Mouse (Mus musculus) right cerebral cortex, postnatal 14 days (tissue): Measurements from ENCODE around the gene Zbtb44.
A peak's percentile ranks its signal among the peaks of the same experiment; 100 is the strongest.

ENCODE experiments used
- DNase-seq: peaks from one replicate; pipeline ENCODE4 v3.0.0; 2022

Gene Zbtb44

DNA sequence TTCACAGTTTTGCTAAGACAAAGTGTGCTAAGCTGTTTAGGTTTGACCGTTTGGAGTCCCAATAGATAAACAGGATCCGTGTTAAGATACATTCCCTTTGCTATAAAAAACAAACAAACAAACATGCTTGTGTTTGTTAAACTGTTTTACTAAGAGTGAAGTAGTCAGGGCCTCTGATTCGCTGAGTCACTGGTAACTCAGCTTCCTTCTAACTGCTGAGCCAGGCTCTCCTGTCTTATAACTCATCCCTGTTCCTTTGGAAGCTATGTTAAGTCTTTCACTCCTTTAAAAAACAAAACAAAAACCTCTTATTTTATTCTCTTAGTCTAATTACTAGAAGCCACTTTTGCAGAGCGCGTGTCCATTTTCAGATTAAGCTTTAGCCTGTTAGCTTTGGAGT is 41.8 kb downstream of the Zbtb44 start:
- no peak for DNase-seq

DNA sequence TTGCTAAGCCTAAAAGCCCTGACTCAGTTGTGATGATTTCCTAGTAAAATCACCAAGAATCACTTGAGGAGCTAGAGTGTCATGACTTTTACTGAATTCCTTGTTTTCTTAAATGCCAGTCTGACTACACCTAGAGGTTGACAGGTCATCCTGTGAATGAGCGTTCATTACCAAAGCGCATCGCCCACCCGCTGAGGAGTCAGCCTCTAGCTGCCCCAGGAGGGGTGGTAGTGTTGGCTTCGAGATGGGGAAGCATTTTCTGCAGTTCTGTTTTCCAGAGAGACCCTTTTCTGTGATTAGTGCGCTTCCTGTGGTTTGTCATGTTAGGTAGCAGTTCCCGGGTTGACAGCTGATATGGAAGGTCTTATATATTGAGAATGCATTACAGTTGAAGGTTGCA is 43.4 kb downstream of the Zbtb44 start:
- DNase-seq: no peak

DNA sequence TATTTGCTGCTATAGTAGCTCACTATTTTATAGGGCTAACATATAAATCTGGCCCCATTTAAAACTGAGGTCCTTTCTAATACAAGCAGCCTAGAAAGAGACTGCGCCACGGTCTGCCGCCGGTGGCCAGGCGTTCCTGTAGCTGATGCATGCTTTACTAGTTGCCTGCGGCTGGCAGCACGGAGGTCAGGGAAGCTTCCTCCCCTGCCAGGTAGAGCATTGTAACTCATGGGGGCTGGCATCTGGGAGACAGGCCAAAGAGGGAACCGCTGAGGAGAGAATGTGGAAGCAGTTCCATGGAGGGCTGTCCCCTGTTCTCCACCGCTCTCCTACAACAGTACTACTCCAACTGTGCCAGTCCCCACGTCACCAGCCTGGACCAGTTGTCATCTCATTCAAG is 44.4 kb downstream of the Zbtb44 start:
- DNase-seq: no peak

DNA sequence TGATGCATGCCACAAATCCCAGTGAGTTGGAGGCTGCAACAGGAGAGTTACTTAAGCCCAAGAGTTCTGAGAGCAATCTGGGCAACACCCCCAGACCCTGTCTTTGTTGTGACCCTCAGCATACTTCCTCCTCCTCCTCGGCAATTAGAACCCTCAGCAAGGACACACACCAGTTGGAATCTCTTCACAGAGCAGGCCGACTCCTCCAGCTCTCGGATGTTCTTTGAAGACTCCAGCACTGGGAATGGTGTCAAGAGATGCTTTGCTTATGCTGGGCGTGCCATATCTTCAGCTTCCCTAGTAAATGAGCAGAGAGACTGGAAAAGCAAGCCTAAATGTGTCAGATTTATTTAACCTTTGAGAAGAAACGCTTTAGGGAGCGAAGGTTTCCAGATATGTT is 50.3 kb downstream of the Zbtb44 start:
- DNase-seq: no peak

DNA sequence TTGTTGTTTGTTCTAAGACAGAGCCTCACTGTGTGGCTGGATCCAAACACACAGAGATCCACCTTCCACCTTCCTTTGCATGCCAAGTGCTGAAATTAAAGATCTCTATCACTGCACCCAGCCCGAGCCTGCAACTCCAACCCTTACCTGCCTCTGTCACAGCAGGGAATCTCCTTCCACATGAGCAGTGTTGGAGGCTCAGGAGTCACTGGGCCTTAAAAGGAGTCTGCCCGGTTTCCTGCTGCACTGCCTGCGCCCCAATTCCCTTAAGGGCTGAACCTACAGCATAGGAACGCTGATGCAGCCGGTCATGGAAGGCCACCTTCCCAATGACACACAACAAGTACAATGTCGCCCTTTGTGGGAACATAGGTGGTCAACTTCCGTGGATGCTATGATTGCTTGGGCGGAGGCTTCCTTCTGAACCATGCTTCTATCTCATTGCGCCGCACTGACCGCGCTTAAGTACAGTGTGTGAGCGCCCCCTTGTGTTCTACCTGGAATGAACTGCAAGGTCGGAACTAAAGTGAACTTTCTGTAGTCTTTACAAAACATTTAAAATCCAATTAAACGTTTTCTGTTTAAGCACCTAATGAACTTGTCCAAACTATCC is 51.7 kb downstream of the Zbtb44 start:
- peak; percentile 83 for DNase-seq

DNA sequence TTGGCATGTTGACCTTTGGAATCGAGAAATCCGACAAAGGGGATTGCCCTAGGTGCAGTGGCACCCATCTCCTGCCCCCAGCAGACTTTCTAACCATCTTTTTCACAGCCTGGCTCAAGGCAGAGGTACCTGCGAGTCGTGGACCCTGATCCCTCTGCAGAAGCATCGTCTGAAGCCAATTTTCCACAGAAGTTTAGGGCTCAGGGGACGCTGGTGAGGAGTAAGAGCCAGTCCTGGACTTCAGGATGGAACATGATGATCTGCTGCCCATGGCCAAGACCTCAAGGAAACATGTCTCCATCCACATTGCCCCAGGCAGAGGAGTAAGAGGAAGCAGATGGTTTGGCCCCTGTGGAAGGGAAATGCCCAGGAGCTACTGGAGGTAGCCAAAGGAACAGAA is 52.3 kb downstream of the Zbtb44 start:
- DNase-seq: no peak

DNA sequence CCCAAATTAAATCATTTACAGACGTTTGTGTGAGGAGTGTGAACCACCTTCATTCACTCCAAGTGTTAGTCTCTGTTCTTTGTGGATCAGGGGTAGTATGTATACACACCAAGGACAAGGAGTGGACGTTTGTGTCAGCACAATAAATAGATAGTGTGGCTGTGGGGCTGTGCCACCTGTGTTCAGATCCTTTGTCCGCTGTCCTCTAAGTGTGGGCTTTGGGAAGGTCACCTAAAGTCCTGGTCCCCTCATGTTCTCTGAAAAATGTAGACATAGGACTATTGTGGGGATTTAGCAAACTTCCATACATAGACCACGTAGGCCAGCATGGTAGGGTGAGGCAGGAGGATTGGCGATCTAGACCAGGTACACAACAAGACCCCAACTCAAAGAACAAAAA is 55.1 kb downstream of the Zbtb44 start:
- no peak for DNase-seq

DNA sequence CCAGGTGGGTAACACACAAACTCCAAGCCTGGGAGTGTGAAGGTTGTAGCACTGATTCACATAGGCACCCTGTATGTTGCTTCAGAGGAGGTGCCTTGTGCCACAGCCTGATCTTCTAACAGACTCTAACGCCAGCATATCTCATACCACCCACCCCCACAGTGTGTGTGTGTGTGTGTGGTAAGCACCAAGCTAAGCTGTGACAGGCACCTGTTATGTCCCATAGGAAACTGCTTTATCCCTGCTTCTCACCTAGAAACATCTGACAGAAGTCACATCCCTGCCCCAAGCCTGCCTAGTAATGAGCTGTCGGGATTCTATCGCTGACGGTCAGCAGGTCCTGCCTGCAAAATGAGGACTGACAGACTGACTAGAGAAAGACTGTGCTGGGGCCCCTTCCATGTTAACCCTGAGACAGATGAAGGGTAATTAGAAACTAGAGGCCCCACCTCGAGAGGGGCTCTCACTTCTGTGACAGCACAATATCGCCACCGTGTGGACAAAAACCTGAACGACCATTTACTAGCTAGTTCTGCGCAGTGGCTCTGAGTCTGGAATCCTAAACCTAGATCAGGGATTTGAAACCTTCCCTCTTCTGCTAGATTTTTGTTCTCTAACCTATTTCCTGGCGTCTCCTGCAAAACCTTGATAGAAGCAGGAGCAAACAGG is 55.8 kb downstream of the Zbtb44 start:
- peak; percentile 83 for DNase-seq

DNA sequence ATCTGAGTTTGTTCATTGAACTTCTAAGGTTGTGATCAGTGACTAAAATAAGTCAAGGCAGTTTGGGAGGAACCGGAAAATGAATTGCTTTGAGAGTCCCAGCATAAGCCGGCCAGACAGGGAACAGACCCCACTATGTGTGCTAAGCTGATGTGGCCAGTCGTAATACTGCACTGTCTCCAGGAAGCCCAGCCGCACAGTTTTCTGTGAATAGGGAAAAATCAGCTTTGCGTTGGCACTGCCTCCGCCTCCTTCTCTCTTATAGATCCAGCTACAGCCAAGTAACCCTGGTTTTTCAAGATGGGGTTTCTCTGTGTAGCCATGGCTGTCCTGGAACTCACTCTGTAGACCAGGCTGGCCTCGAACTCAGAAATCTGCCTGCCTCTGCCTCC is 56.3 kb downstream of the Zbtb44 start:
- no peak for DNase-seq

DNA sequence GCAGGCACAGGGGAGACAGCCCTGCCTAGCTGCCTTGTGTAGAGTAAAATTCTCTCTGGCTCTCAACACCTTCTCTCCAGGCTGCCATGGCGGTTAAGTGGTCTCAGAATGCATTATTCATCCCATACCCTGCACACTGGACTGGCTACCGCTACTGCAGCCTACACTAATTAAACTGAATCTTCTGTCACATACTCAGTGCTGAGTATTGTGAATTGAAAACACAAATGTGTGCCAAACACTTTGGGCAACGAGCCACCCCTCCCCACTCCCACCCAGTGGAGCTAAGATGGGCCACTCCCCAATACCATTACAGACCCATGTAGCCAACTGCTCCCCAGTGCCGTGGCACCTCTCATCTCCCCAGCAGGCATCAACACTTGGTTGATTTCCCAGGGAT is 57.0 kb downstream of the Zbtb44 start:
- no peak for DNase-seq

DNA sequence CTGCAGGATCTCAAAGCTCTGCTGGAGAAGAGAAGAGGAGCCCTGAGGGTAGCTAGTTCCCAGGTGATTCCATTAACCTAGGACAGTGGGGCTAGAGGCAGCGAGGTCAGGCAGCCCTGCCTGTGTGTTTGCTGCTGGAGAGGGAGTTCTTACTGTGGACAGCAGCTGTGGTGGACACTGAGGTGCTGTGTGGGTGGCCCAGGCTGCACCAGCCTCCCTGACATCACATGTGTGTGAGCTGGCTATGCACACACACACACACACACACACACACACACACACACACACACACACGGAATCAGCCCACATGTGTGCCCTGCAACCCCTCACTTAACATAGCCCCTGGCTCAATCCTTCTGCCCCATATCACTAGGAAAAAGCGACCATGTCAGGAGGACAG is 57.7 kb downstream of the Zbtb44 start:
- no peak for DNase-seq

DNA sequence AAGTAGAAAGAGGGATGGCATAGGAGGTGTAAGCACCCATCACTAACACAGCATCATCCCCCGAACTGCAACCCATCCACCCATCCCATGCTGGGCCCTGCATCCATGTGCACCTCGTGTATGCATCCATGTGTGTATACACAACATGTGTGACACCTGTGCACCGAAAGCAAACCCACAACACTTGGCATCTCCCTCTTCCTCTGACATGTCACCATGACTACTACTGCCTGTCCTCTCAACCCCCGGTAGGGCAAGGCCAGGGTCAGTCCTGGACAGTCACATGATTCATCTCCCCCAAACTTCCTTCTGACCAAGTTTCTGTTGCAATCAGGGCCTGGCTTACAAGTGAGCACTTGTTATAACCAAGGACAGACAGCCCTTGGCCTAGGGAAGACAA is 58.4 kb downstream of the Zbtb44 start:
- no peak for DNase-seq

DNA sequence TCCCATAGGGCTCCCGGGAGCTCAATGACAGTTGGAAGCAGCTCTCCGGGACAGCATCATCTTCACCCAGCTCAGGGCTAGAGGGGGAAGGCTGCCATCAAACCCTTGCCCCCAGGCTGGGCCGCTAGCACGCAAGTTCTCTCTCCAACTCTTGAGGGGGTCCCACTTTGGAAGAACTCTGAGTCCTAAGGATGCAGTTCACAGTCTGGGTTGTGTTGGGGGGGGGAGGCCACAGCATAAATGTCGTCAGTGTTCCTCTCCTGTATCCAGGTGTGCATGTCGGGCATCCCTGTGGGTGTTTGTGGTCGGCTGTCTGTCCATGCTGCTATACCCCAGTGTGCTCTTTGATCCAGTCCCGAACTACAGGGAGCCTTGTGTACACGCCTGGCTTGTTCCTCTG is 59.1 kb downstream of the Zbtb44 start:
- DNase-seq: no peak

DNA sequence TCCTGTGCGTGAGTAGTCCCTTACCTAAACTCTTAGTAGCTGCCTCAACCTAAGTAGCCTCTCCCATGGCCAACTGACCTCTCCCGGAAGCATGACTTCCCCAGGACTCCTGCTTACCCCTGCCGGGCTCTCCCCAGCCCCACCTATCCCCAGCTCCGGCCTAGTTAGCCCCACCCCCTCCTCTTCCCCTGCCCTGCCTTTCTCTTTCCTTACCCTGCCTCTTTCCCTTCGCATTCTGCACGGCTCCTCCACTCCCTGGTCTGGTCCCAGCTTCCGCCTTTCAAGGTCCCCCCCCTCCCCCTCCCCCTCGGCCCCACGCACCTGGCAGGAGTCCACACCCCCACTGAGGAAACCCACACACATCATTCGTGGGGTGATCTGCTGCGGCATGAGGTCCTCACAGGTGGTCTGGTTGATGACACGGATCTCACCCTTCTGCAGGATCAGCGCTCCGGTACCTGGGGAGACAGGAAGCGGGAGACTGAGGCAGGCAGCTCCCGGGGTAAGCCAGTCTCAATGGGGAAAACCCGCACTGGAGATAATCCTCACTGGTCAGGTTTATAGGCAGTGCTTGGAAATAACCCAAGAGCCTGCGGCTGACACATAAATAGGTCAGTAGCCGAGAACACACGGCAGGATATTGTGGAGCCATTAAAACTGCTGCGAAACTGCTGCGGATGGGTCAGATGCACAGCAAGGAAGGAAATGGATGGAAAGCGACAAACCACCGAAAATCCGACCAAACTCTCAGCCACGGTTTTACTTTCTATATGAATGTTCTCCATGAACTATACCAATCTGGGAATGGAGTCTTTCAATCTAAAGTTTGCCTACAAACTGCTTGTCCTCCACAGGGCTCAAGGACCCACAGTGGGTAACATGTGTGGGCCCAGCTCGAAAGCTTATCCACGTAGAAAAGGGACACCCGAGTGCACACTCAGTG is 59.9 kb downstream of the Zbtb44 start:
- DNase-seq: no peak

DNA sequence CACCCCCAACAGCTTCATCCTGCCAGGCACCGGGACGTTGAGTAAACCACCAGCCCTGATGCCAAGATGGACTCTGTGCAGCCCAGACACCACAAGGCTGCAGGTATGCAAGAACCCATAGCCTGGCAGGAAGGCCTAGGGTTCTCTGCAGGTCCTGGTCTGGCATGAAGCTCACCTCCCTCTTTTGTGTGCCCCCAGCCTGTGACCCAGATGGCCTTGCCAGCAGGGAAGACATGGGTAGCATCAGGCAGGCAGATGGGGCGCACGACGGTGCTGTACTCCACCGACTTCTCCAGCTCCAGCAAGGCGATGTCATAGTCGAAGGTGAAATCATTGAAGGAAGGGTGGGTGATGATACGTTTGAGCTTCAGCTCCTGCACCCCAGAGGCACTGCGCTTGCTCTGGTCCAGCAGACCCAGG is 60.7 kb downstream of the Zbtb44 start:
- DNase-seq: no peak

DNA sequence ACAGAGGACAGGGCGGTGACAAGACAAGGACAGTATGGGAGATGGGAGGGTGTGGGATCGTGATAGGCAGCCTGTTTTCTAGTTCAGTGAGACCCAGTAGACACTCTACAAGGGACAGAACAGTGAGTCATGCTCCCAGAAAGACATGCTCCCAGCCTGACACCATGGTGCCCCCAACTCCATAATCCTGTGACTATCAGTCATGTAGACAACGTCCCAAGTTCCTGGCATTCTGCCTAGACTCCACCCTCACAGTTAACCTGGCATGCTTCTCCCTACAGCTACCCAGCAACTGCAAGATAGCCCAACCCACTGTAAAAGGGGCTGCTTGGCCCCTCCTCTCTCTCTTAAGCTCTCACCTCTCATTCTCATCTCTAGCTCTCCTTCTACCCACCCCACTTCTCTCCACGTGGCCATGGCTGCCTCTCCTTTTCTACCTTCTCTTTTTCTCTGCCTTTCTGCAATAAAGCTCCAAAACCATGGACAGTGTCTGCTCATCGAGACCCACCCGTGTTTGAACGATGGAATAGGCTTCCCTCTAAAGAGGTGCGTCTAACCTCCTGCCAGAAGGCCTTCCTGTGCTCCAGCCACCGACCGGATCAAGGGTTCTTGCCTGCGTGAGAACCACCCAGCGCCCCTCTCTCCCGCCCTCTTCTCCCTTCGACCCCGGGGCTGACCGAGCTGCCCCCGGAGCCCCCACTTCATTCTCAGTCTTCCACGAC is 61.8 kb downstream of the Zbtb44 start:
- no peak for DNase-seq

DNA sequence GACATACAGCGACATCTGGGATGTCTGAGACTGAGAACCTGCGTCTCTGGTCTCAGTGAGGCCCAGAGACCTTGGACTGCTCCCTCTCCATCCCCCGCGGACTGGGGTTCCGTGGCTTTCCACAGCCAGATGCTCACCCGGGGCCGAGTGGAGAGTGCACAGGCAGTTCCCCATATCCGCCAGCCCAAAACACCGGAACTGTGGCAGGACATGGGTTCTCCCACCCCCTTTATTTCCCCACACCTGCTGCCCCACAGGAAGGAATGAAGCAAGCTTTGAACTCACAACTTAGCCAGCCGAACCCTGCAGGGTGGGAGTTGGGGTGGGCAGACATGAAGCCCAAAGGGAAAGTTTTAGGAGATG is 62.4 kb downstream of the Zbtb44 start:
- DNase-seq: no peak

DNA sequence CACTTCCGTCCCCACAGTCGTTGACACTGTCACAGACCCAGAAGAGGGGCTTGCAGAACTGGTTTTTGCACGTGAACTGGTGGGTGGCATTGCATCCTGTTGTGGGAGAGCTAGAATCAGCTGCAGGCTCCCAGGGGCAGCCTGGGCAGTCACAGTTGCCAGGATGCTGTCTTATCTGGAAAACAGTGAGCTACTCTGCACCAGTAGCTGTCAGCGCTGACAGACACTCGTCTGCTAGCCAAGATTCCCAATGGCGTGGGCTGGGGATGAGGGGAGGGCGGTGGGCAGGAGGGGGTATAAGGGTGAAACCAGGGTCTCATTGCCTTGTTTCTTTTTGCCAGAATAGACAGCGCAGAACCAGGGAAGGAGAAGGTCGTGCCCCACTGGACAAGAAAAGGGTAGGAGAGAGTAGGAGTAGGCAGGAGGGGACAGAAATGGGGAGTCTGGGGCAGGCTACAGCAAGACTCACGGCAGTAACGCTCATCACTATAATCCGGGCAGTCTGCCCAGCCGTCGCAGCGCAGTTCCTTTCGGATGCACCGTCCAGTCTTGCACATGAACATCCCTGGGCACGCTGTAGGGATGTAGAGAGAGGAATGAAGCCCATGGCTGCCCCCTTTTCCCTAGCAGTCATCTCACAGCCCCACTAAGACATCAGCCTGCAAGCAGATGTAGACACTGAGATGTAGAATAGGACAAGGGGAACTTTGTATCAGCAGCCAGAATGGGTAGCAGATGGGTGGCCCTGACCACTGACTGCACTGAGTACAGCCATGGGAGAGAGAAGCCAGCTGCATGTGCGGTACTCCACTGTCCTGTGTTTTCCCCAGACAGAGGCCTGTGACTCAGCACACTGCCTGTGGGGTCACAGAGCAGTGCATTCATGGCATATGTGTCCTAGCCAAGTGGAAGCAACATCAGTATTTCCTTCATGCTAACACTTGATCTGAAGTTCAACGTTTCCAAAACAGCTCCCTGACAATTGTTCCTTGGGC is 66.9 kb downstream of the Zbtb44 start:
- no peak for DNase-seq

DNA sequence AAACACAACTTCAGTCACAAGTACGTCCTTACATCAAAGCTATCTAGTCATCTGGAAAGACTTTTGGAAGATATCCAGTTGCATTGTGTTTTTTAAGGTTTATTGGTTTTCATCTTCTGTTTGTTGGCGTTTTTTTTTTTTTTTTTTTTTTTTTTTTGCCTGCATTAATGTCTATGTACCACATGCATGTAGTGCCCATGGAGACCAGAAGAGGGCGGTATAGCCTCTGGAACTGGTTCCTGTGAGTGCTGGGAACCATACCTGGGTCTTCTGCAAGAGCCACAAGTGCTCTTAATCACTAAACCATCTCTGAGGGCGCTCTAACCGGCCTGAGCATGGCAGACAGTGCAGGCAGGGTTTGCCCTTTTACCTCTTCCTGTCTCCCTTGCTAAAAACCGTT is 67.7 kb downstream of the Zbtb44 start:
- DNase-seq: no peak

DNA sequence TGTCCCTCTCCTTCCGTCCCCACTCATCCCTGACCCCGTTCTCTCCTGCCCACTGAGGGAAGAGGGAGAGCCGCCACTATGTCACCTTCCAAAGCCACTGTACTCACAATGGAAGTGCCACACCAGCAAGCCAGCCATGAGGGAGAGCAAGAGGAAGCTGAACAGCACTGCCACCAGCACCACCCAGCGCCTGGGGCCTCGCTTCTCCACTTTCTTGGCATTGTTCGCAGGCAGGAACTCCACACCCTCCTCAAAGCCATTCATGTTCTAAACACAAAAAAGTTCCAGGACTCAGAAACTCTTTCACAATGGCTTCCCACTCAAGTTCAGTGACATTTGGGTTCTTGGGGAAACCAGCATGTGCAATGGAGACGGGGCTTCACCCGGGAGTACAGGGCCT is 78.0 kb downstream of the Zbtb44 start:
- DNase-seq: no peak

DNA sequence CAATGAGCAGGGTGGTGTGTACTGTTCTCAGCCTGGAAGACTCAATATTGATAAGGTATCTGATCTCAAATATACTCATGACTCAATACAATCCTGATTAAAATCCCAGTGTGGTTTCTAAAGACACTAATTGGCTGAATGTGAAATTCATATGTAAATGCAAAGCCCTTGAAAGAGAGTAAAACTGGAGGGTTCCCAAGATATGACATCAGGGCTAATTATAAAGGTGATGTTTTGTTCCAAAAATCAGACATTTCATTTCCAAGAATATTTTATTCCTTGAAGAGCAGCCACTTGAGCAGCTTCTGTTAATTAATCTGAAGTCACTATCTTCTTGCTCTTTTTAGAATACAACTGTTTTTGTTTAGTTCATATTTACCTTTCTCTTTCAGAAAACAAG is 85.1 kb downstream of the Zbtb44 start:
- no peak for DNase-seq

DNA sequence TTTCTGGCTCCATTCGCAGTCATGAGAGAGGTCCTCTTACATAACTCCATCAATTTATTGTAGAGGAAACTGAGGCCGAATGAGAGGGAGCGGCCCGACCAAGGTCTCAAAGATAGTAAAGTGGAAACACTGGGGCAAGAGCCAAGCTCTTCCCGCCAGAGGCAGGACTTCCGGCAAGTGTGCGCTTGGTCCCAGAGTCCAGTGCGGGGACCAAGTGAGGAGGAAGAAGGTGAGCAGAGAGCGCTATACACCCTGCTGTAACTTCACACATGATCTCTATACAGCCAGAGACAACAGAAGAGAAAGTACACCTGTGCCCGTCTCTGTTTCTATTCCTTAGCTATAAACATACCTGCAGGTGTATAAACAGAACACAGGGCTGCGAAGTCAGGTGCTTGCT is 86.6 kb downstream of the Zbtb44 start:
- no peak for DNase-seq
